Mouse (Mus musculus) kidney, embryonic 15.5 days (tissue): ENCODE measurements around the gene Csf2rb. TPM values are rescaled to one million over a fixed set of nuclear protein-coding genes. Genes with fewer than 3 reads are reported as not detected.
"Not testable (repeated sequence)": the region's sequence is repeated elsewhere in the genome, so short reads cannot be mapped to it uniquely, and the experiment has no call there.

Experiments
- ATAC-seq: fragments of 200-750 bp; cut with Nextera tagmentation; replicated peaks from 2 replicates; pipeline ENCODE4 v1.8.0; 2017; ENCODE audit warnings: moderate TSS enrichment; ENCODE audit not compliant: low FRiP score
- H3K27ac ChIP-seq: fragments of 300-500 bp; sonication (generic); 2 replicates; pipeline ENCODE4 v1.5.1; 2015; ENCODE audit warnings: mild to moderate bottlenecking, inconsistent platforms
- H3K27me3 ChIP-seq: fragments of 300-500 bp; sonication (generic); 2 replicates; pipeline ENCODE4 v1.6.1; 2015; ENCODE audit warnings: inconsistent platforms
- H3K36me3 ChIP-seq: fragments of 300-500 bp; sonication (generic); 2 replicates; pipeline ENCODE4 v1.6.1; 2015; ENCODE audit warnings: inconsistent platforms
- H3K4me1 ChIP-seq: fragments of 300-500 bp; sonication (generic); 2 replicates; pipeline ENCODE4 v1.6.1; 2015; ENCODE audit warnings: inconsistent platforms
- H3K4me2 ChIP-seq: fragments of 300-500 bp; sonication (generic); 2 replicates; pipeline ENCODE4 v1.6.1; 2015; ENCODE audit warnings: moderate library complexity, mild to moderate bottlenecking, inconsistent platforms
- H3K4me3 ChIP-seq: fragments of 300-500 bp; sonication (generic); replicated peaks from 2 replicates; pipeline ENCODE4 v1.5.1; 2015; ENCODE audit warnings: mild to moderate bottlenecking, inconsistent platforms
- H3K9ac ChIP-seq: fragments of 300-500 bp; sonication (generic); 2 replicates; pipeline ENCODE4 v1.6.1; 2015; ENCODE audit warnings: mild to moderate bottlenecking, inconsistent platforms
- H3K9me3 ChIP-seq: fragments of 300-500 bp; sonication (generic); replicated peaks from 2 replicates; pipeline ENCODE4 v1.6.1; 2016; ENCODE audit warnings: inconsistent platforms
- WGBS: fragments of 180-500 bp; shearing (Covaris S2); methylation state at CpG from one replicate; pipeline ENCODE4 v1.1.7; 2015; ENCODE audit warnings: mixed read lengths; 5-methylcytosine and 5-hydroxymethylcytosine counted together
- polyA plus RNA-seq: library from polyadenylated mRNA; unstranded; fragments of >200 nt; fragmentation: Nextera tagmentation; extraction: Ambion mirVana; gene quantifications from 2 replicates; pipeline ENCODE4 v1.2.1, GENCODE M21; 2015

Csf2rb gene
- polyA plus RNA-seq: 1.2 TPM in 2 replicates

- Histone ChIP-seq H3K4me2 (no peak within 1 kb of the TSS), H3K36me3 (no peaks in the 10 kb centered on the region), H3K27ac (no peak within 1 kb of the TSS), H3K27me3 (no peaks in the 10 kb centered on the region), H3K9me3 (no peaks in the 10 kb centered on the region), H3K4me1 (0 out of 2 replicates have a peak, but pooled peaks cover 2% of the 10 kb centered on the region), H3K4me3 (no peak within 1 kb of the TSS), H3K9ac (no peak within 1 kb of the TSS)
- WGBS: 74% methylated on average over 11 of the region's 11 CpGs
- no peak for ATAC-seq
These were observed at the start of gene Csf2rb for GRCm38 (mm10) chr15:78325671-78326339. Gene Csf2rb, plus strand, starts transcription at chr15:78325752.

- Histone ChIP-seq H3K4me2 (no peak overlapping the region), H3K4me3 (no peak overlapping the region), H3K27ac (no peak overlapping the region), H3K27me3 (no peaks in the 10 kb centered on the region), H3K36me3 (no peaks in the 10 kb centered on the region), H3K9ac (no peak overlapping the region), H3K4me1 (no peaks in the 10 kb centered on the region), H3K9me3 (no peaks in the 10 kb centered on the region)
- 66% methylated on average over 2 of the region's 2 CpGs for WGBS
- no peak for ATAC-seq
These were observed 47.2 kb upstream of the Csf2rb start for GRCm38 (mm10) chr15:78278308-78278707.

GRCm38 (mm10) chr15:78287941-78288340 lies 37.6 kb upstream of the Csf2rb start:
- Histone ChIP-seq H3K4me1 (peaks cover 7% of the 10 kb centered on the region), H3K36me3 (no peaks in the 10 kb centered on the region), H3K4me3 (no peak overlapping the region), H3K27me3 (no peaks in the 10 kb centered on the region), H3K9ac (no peak overlapping the region), H3K9me3 (no peaks in the 10 kb centered on the region), H3K4me2 (no peak overlapping the region), H3K27ac (no peak overlapping the region)
- 89% methylated on average over 5 of the region's 5 CpGs for WGBS
- ATAC-seq: no peak

- not testable (repeated sequence) for H3K27me3 ChIP-seq, H3K4me3 ChIP-seq, H3K4me2 ChIP-seq, H3K9me3 ChIP-seq, H3K9ac ChIP-seq, H3K36me3 ChIP-seq, H3K4me1 ChIP-seq
- 20% methylated on average over 5 of the region's 5 CpGs for WGBS
- H3K27ac ChIP-seq: 0 out of 2 replicates have a peak overlapping the region, but pooled peaks have one; percentile 27
- ATAC-seq: peak; percentile 55; the same call in 1 of the 2 replicates
These were observed 35.8 kb upstream of the Csf2rb start for GRCm38 (mm10) chr15:78289775-78290174.

GRCm38 (mm10) chr15:78293228-78293627 lies 32.3 kb upstream of the Csf2rb start:
- H3K9ac ChIP-seq, H3K9me3 ChIP-seq, H3K36me3 ChIP-seq, H3K27me3 ChIP-seq, H3K4me3 ChIP-seq, H3K4me2 ChIP-seq, H3K4me1 ChIP-seq, ATAC-seq: not testable (repeated sequence)
- 7% methylated on average over 2 of the region's 2 CpGs for WGBS
- H3K27ac ChIP-seq: peak overlapping the region; percentile 51; the same call in 1 of the 2 replicates

GRCm38 (mm10) chr15:78293716-78294115 lies 31.8 kb upstream of the Csf2rb start:
- H3K27me3 ChIP-seq: no peaks in the 10 kb centered on the region
- ATAC-seq: no peak
- WGBS: 84% methylated on average over 4 of the region's 4 CpGs

GRCm38 (mm10) chr15:78298558-78298957 lies 27.0 kb upstream of the Csf2rb start:
- ATAC-seq: no peak
- H3K4me2 ChIP-seq: no peak overlapping the region
- H3K9me3 ChIP-seq: no peaks in the 10 kb centered on the region
- no peak overlapping the region for H3K4me3 ChIP-seq
- no peaks in the 10 kb centered on the region for H3K4me1 ChIP-seq
- H3K36me3 ChIP-seq: no peaks in the 10 kb centered on the region
- H3K27ac ChIP-seq: no peak overlapping the region
- 71% methylated on average over 1 of the region's 1 CpGs for WGBS
- H3K27me3 ChIP-seq: no peaks in the 10 kb centered on the region
- no peak overlapping the region for H3K9ac ChIP-seq

More at GRCm38 (mm10) chr15:78293716-78294115, 31.8 kb upstream of the Csf2rb start:
- Histone ChIP-seq H3K4me2 (no peak overlapping the region), H3K4me1 (peaks cover 7% of the 10 kb centered on the region), H3K9ac (no peak overlapping the region), H3K4me3 (no peak overlapping the region), H3K27ac (no peak overlapping the region), H3K36me3 (no peaks in the 10 kb centered on the region), H3K9me3 (no peaks in the 10 kb centered on the region)

GRCm38 (mm10) chr15:78299641-78300040 lies 25.9 kb upstream of the Csf2rb start:
- Histone ChIP-seq H3K9ac (no peak overlapping the region), H3K9me3 (no peaks in the 10 kb centered on the region), H3K36me3 (no peaks in the 10 kb centered on the region), H3K27ac (no peak overlapping the region), H3K4me1 (no peaks in the 10 kb centered on the region), H3K27me3 (no peaks in the 10 kb centered on the region), H3K4me3 (no peak overlapping the region), H3K4me2 (no peak overlapping the region)
- ATAC-seq: no peak
- 73% methylated on average over 3 of the region's 3 CpGs for WGBS

GRCm38 (mm10) chr15:78300773-78301172 lies 24.8 kb upstream of the Csf2rb start:
- no peaks in the 10 kb centered on the region for H3K36me3 ChIP-seq
- H3K4me2 ChIP-seq: no peak overlapping the region
- no peak overlapping the region for H3K27ac ChIP-seq
- no peak overlapping the region for H3K9ac ChIP-seq
- H3K4me3 ChIP-seq: no peak overlapping the region
- H3K27me3 ChIP-seq: no peaks in the 10 kb centered on the region
- ATAC-seq: no peak
- no peaks in the 10 kb centered on the region for H3K9me3 ChIP-seq
- H3K4me1 ChIP-seq: no peaks in the 10 kb centered on the region

- 96% methylated on average over 4 of the region's 4 CpGs for WGBS
- Histone ChIP-seq H3K4me1 (no peaks in the 10 kb centered on the region), H3K9ac (no peak overlapping the region), H3K27me3 (no peaks in the 10 kb centered on the region), H3K27ac (no peak overlapping the region), H3K9me3 (no peaks in the 10 kb centered on the region), H3K36me3 (no peaks in the 10 kb centered on the region), H3K4me3 (no peak overlapping the region), H3K4me2 (no peak overlapping the region)
- ATAC-seq: no peak
These were observed 22.8 kb upstream of the Csf2rb start for GRCm38 (mm10) chr15:78302718-78303117.

GRCm38 (mm10) chr15:78303665-78304233 lies 21.8 kb upstream of the Csf2rb start:
- no peaks in the 10 kb centered on the region for H3K9me3 ChIP-seq
- no peaks in the 10 kb centered on the region for H3K27me3 ChIP-seq
- no peak overlapping the region for H3K9ac ChIP-seq
- WGBS: 87% methylated on average over 6 of the region's 6 CpGs
- ATAC-seq: no peak
- no peak overlapping the region for H3K27ac ChIP-seq
- no peaks in the 10 kb centered on the region for H3K4me1 ChIP-seq
- H3K4me3 ChIP-seq: no peak overlapping the region
- no peaks in the 10 kb centered on the region for H3K36me3 ChIP-seq
- no peak overlapping the region for H3K4me2 ChIP-seq

GRCm38 (mm10) chr15:78305341-78305933 lies 20.1 kb upstream of the Csf2rb start, which contains the start of gene Csf2rb2:
Gene Csf2rb2, minus strand, starts transcription at chr15:78305721.
- Histone ChIP-seq H3K9ac (no peak within 1 kb of the TSS), H3K9me3 (no peaks in the 10 kb centered on the region)
- 76% methylated on average over 10 of the region's 10 CpGs for WGBS

More at GRCm38 (mm10) chr15:78305341-78305933, 20.1 kb upstream of the Csf2rb start, which contains the start of gene Csf2rb2:
- no peaks in the 10 kb centered on the region for H3K36me3 ChIP-seq
- no peak within 1 kb of the TSS for H3K4me3 ChIP-seq
- ATAC-seq: no peak
- H3K27ac ChIP-seq: no peak within 1 kb of the TSS
- H3K4me1 ChIP-seq: no peaks in the 10 kb centered on the region
- no peaks in the 10 kb centered on the region for H3K27me3 ChIP-seq
- no peak within 1 kb of the TSS for H3K4me2 ChIP-seq
